Comparison of ENCODE assay signal across 27 mouse cellular contexts in the genomic region with DNA sequence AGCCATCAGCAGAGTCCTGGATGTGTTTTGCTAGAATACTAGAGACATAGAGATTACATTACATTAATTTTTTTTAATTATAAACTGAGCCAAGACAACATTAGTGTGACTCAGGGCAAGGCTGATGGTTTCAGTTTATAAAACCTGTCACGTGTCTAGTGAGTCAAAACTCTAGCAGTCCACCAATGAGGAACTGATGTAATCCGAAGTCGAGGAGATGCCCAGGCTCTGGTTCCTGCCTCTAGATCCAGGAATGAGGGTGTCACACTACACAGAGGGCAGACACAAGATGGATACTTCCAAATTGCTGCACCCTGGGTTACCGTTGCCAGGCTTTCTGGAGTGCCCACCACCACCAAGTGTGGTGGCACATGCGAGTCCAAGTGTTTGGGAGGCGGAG.
DNase-seq lines count a peak whose midpoint lies in the region; ATAC-seq lines count a peak whose summit lies in the region.
"Had no signal": no experiment of that assay in that cellular context is flagged by ENCODE, and none has a peak within 500 bp of the region (broad histone marks: within the 10 kb centered on the region; RNA-seq: fewer than 3 reads in every experiment).

No protein-coding gene starts in this region.

- H3K36me3 ChIP-seq in midbrain, embryonic 11.5 days (ENCODE audit: control insufficient read depth, insufficient read depth, low read length) = no peaks in the 10 kb centered on the region
- H3K36me3 ChIP-seq in midbrain, embryonic 14.5 days (ENCODE audit: control insufficient read depth, insufficient read depth, low read length) = no peaks in the 10 kb centered on the region
- H3K36me3 ChIP-seq: embryonic facial prominence, embryonic 10.5 days; embryonic facial prominence, embryonic 13.5 days; forebrain, embryonic 12.5 days; forebrain, embryonic 15.5 days; G1E; hindbrain, embryonic 12.5 days; hindbrain, embryonic 15.5 days had no signal

- no peak overlapping the region for H3K27ac ChIP-seq in midbrain, embryonic 11.5 days (ENCODE audit: low read depth, low read length)
- no peak overlapping the region for H3K27ac ChIP-seq in midbrain, embryonic 14.5 days (replicated peaks; ENCODE audit: low read depth, low read length)
- H3K27ac ChIP-seq: embryonic facial prominence, embryonic 10.5 days; embryonic facial prominence, embryonic 13.5 days; forebrain, embryonic 12.5 days; forebrain, embryonic 15.5 days; hindbrain, embryonic 12.5 days; hindbrain, embryonic 15.5 days had no signal

- H3K27me3 ChIP-seq in midbrain, embryonic 11.5 days (ENCODE audit: control insufficient read depth, insufficient read depth, low read length) = no peaks in the 10 kb centered on the region
- no peaks in the 10 kb centered on the region for H3K27me3 ChIP-seq in midbrain, embryonic 14.5 days (ENCODE audit: control insufficient read depth, insufficient read depth, low read length)
- H3K27me3 ChIP-seq: CH12.LX; embryonic facial prominence, embryonic 13.5 days; forebrain, embryonic 12.5 days; forebrain, embryonic 15.5 days; hindbrain, embryonic 12.5 days; hindbrain, embryonic 15.5 days had no signal

- H3K4me1 ChIP-seq in midbrain, embryonic 11.5 days (ENCODE audit: control insufficient read depth, insufficient read depth, low read length) = peaks cover 7% of the 10 kb centered on the region; the same call in 1 of the 2 replicates
- H3K4me1 ChIP-seq in midbrain, embryonic 14.5 days (ENCODE audit: control insufficient read depth, insufficient read depth, low read length) = 0 out of 2 replicates have a peak, but pooled peaks cover 2% of the 10 kb centered on the region

- no peaks in the 10 kb centered on the region for H3K9me3 ChIP-seq in midbrain, embryonic 11.5 days (ENCODE audit: control insufficient read depth, low read length)
- H3K9me3 ChIP-seq in midbrain, embryonic 14.5 days (ENCODE audit: control insufficient read depth, low read length) = no peaks in the 10 kb centered on the region
- H3K9me3 ChIP-seq: embryonic facial prominence, embryonic 10.5 days; embryonic facial prominence, embryonic 13.5 days; forebrain, embryonic 12.5 days; forebrain, embryonic 15.5 days; hindbrain, embryonic 12.5 days; hindbrain, embryonic 15.5 days had no signal

- H3K4me3 ChIP-seq in midbrain, embryonic 11.5 days (ENCODE audit: low read depth, low read length) = no peak overlapping the region
- H3K4me3 ChIP-seq in midbrain, embryonic 14.5 days (replicated peaks; ENCODE audit: low read depth, low read length) = no peak overlapping the region
- H3K4me3 ChIP-seq: embryonic facial prominence, embryonic 10.5 days; embryonic facial prominence, embryonic 13.5 days; erythroblast, embryonic 14.5 days; forebrain, embryonic 12.5 days; forebrain, embryonic 15.5 days; hindbrain, embryonic 12.5 days; hindbrain, embryonic 15.5 days had no signal

- no peak for ATAC-seq in midbrain, embryonic 11.5 days (ENCODE audit: low FRiP score)
- no peak for ATAC-seq in midbrain, embryonic 14.5 days (ENCODE audit: low FRiP score, low TSS enrichment)
- ATAC-seq in megakaryocyte progenitor cell, adult 5-6 weeks (replicated peaks; ENCODE audit: poor library complexity) = peak; percentile 56
- ATAC-seq: forebrain, embryonic 15.5 days had no signal

- DNase-seq in adrenal gland, adult 2 months = peak; percentile 9
- DNase-seq in adrenal gland, postnatal 25 days = no peak
- peak; percentile 10 for DNase-seq in midbrain, embryonic 11.5 days (ENCODE audit: low spot score, missing footprints)
- no peak for DNase-seq in midbrain, embryonic 14.5 days
- no peak for DNase-seq in testis, postnatal 14 days (ENCODE audit: low spot score)
- DNase-seq in urinary bladder, postnatal 14 days (ENCODE audit: low spot score) = no peak
- DNase-seq: adrenal gland, adult 8-10 months; adrenal gland, postnatal 36 days; cerebellum, adult 11 months; cerebellum, adult 2 months; cerebellum, adult 9-11 months; cerebellum, postnatal 36 days; embryo, embryonic 11 days; gastrocnemius, postnatal 10 days; gastrocnemius, postnatal 36 days; heart, adult 11 months had no signal

- H3K9ac ChIP-seq in midbrain, embryonic 11.5 days (ENCODE audit: low read length) = no peak overlapping the region
- H3K9ac ChIP-seq in midbrain, embryonic 14.5 days (replicated peaks; ENCODE audit: low read length) = no peak overlapping the region
- H3K9ac ChIP-seq: embryonic facial prominence, embryonic 13.5 days; forebrain, embryonic 12.5 days; forebrain, embryonic 15.5 days; hindbrain, embryonic 12.5 days; hindbrain, embryonic 15.5 days had no signal

- no peak overlapping the region for H3K4me2 ChIP-seq in midbrain, embryonic 11.5 days
- no peak overlapping the region for H3K4me2 ChIP-seq in midbrain, embryonic 14.5 days (ENCODE audit: low read length)
- H3K4me2 ChIP-seq: embryonic facial prominence, embryonic 13.5 days; forebrain, embryonic 12.5 days; forebrain, embryonic 15.5 days; heart, embryonic 11.5 days; hindbrain, embryonic 12.5 days; hindbrain, embryonic 15.5 days had no signal

- 95% methylated on average over 6 of the region's 6 CpGs for WGBS in midbrain, embryonic 11.5 days
- WGBS in midbrain, embryonic 14.5 days = 94% methylated on average over 6 of the region's 6 CpGs

Comparison
In these comparisons a context has a peak if more than half of its experiments do, and no peak if none do; other contexts are left out.
1. DNase-seq: peak in adrenal gland, adult 2 months (single experiment) and midbrain, embryonic 11.5 days (single experiment); none in adrenal gland, postnatal 25 days (single experiment), midbrain, embryonic 14.5 days (single experiment), testis, postnatal 14 days (single experiment) and urinary bladder, postnatal 14 days (single experiment).